Comparison of ENCODE assay signal across 34 mouse cellular contexts in the genomic region with DNA sequence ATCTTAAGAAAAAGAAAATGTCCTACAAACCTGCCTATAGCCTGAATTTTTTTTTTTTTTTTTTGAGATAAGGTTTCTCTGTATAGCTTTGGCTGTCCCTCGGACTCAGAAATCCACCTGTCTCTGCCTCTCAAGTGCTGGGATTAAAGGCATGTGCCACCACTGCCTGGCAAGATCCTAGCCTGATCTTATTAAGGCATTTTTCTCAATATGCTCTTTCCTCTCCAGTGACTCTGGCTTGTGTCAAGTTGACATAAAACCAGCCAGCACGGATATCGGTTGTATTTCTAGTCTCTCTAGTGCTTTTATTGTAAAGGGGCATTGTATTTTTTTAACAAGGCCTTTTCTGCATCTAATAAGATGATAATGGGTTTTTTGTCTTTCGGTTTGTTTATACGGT.
"Had no signal": no experiment of that assay in that cellular context is flagged by ENCODE, and none has a peak within 500 bp of the region (broad histone marks: within the 10 kb centered on the region; RNA-seq: fewer than 3 reads in every experiment).

No protein-coding gene starts in this region.

- H3K9me3 ChIP-seq: heart, embryonic 15.5 days; hindbrain, embryonic 10.5 days; hindbrain, embryonic 12.5 days; hindbrain, embryonic 15.5 days; intestine, embryonic 15.5 days; kidney, embryonic 15.5 days had no signal

- H3K4me1 ChIP-seq: hindbrain, embryonic 10.5 days; hindbrain, embryonic 12.5 days; hindbrain, embryonic 13.5 days; hindbrain, embryonic 15.5 days; intestine, embryonic 15.5 days; kidney, embryonic 15.5 days had no signal

- H3K27me3 ChIP-seq: heart, embryonic 13.5 days; heart, embryonic 15.5 days; hindbrain, embryonic 12.5 days; hindbrain, embryonic 13.5 days; hindbrain, embryonic 15.5 days; intestine, embryonic 15.5 days; kidney, embryonic 15.5 days had no signal

- H3K27ac ChIP-seq: heart, embryonic 13.5 days; heart, embryonic 15.5 days; hindbrain, embryonic 10.5 days; hindbrain, embryonic 12.5 days; hindbrain, embryonic 13.5 days; hindbrain, embryonic 14.5 days; hindbrain, embryonic 15.5 days; hindbrain, postnatal 0 days; intestine, embryonic 15.5 days; kidney, embryonic 15.5 days; kidney, postnatal 0 days; layer of hippocampus, adult 2 months; left cerebral cortex, adult 2 months had no signal

- ATAC-seq: hindbrain, embryonic 16.5 days; hindbrain, postnatal 0 days; inflammation-experienced regulatory T-cells, adult 6 months; intestine, embryonic 15.5 days; intestine, embryonic 16.5 days; intestine, postnatal 0 days had no signal

- DNase-seq: heart, postnatal 10 days; heart, postnatal 14 days; heart, postnatal 36 days; heart, postnatal 4 days; kidney, adult 11 months; kidney, adult 18-20 months; kidney, adult 2 months; kidney, adult 8-10 months; kidney, adult 9 months; kidney, postnatal 10 days; kidney, postnatal 14 days; kidney, postnatal 25 days; kidney, postnatal 36 days; kidney, postnatal 4 days; layer of hippocampus, adult 9-11 months; layer of hippocampus, postnatal 36 days had no signal

- H3K4me3 ChIP-seq: heart, embryonic 13.5 days; heart, embryonic 15.5 days; hindbrain, embryonic 10.5 days; hindbrain, embryonic 12.5 days; hindbrain, embryonic 13.5 days; hindbrain, embryonic 15.5 days; intestine, embryonic 15.5 days; kidney, embryonic 15.5 days; layer of hippocampus, adult 2 months; left cerebral cortex, adult 2 months had no signal

- H3K9ac ChIP-seq: heart, embryonic 13.5 days; heart, embryonic 15.5 days; hindbrain, embryonic 12.5 days; hindbrain, embryonic 13.5 days; hindbrain, embryonic 14.5 days; hindbrain, embryonic 15.5 days; intestine, embryonic 15.5 days; kidney, embryonic 15.5 days had no signal

- H3K36me3 ChIP-seq: heart, embryonic 13.5 days; heart, embryonic 15.5 days; hindbrain, embryonic 10.5 days; hindbrain, embryonic 12.5 days; hindbrain, embryonic 13.5 days; hindbrain, embryonic 15.5 days; intestine, embryonic 15.5 days; kidney, embryonic 15.5 days had no signal

- H3K4me2 ChIP-seq: heart, embryonic 11.5 days; heart, embryonic 13.5 days; heart, embryonic 15.5 days; hindbrain, embryonic 12.5 days; hindbrain, embryonic 13.5 days; hindbrain, embryonic 14.5 days; hindbrain, embryonic 15.5 days; intestine, embryonic 15.5 days; kidney, embryonic 15.5 days had no signal
